Mouse (Mus musculus): Measurements from ENCODE around the gene Notum. TPM values are rescaled to one million over a fixed set of nuclear protein-coding genes. Genes with fewer than 3 reads are reported as not detected.

The Notum gene
- polyA plus RNA-seq, 1 experiment from 2014 or later = 1.6 TPM

GRCm38 (mm10) chr11:120613976-120614375 lies 47.0 kb downstream of the Notum start:
- Histone ChIP-seq H3K4me1 (ENCODE audit: control insufficient read depth in 2 of 2, insufficient read depth in 2 of 2, low read length in 2 of 2) (peaks cover 11 to 17% of the 10 kb centered on the region in 2 experiments), H3K4me2 (ENCODE audit: low read length) (no peak overlapping the region), H3K27ac (replicated peaks in 1 of 2; ENCODE audit: control insufficient read depth in 1 of 2, insufficient read depth in 1 of 2, low read depth in 2 of 2, low read length in 2 of 2) (no peak overlapping the region), H3K9ac (ENCODE audit: low read length) (no peak overlapping the region), H3K9me3 (ENCODE audit: control insufficient read depth, low read length) (no peaks in the 10 kb centered on the region), H3K27me3 (ENCODE audit: control insufficient read depth, insufficient read depth, low read length) (no peaks in the 10 kb centered on the region), H3K4me3 (ENCODE audit: control insufficient read depth in 1 of 2, insufficient read depth in 1 of 2, low read depth in 1 of 2, low read length in 2 of 2) (no peak overlapping the region), H3K36me3 (ENCODE audit: control insufficient read depth, insufficient read depth, low read length) (peaks cover 56% of the 10 kb centered on the region)
- no peak for ATAC-seq (ENCODE audit: insufficient number of reproducible peaks, insufficient read depth, low FRiP score, low read depth)
- WGBS = 90% methylated on average over 8 of the region's 8 CpGs

GRCm38 (mm10) chr11:120613481-120613972 lies 47.4 kb downstream of the Notum start:
- Histone ChIP-seq H3K36me3 (ENCODE audit: control insufficient read depth, insufficient read depth, low read length) (peaks cover 51% of the 10 kb centered on the region), H3K27me3 (ENCODE audit: control insufficient read depth, insufficient read depth, low read length) (no peaks in the 10 kb centered on the region)
- 86% methylated on average over 10 of the region's 10 CpGs for WGBS

DNA sequence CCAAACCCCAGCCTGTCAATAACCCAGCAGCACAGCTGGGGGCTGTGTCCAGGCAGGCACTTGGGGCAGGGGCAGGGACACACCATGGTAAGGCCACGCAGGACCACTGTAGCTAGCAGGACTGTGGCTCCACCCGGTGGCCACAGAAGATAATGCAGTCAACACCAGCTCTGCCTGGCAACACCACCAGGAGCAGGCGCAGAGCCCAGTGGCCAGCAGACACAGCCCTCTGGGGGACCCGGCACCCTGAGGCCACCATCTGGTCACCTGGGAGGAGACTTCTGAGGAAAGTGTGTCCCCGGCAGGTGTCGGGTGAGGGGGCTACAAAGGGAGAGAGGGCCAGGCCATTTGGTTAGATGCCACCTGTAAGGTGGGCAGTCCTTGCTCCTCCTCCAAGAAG lies 48.2 kb downstream of the Notum start:
- H3K9me3 ChIP-seq (ENCODE audit: control insufficient read depth, low read length) = no peaks in the 10 kb centered on the region
- 46% methylated on average over 6 of the region's 6 CpGs for WGBS
- no peak overlapping the region for H3K27ac ChIP-seq (replicated peaks in 1 of 2; ENCODE audit: control insufficient read depth in 1 of 2, insufficient read depth in 1 of 2, low read depth in 2 of 2, low read length in 2 of 2)
- H3K4me3 ChIP-seq (ENCODE audit: control insufficient read depth in 1 of 2, insufficient read depth in 1 of 2, low read depth in 1 of 2, low read length in 2 of 2) = no peak overlapping the region
- no peaks in the 10 kb centered on the region for H3K27me3 ChIP-seq (ENCODE audit: control insufficient read depth, insufficient read depth, low read length)
- no peak overlapping the region for H3K4me2 ChIP-seq (ENCODE audit: low read length)
- peaks cover 46% of the 10 kb centered on the region for H3K36me3 ChIP-seq (ENCODE audit: control insufficient read depth, insufficient read depth, low read length)
- H3K4me1 ChIP-seq (ENCODE audit: control insufficient read depth in 2 of 2, insufficient read depth in 2 of 2, low read length in 2 of 2) = peaks cover 16 to 29% of the 10 kb centered on the region in 2 experiments
- H3K9ac ChIP-seq (ENCODE audit: low read length) = no peak overlapping the region
- no peak; the same call in 1 of the 2 replicates for ATAC-seq (ENCODE audit: insufficient number of reproducible peaks, insufficient read depth, low FRiP score, low read depth)

More at GRCm38 (mm10) chr11:120613481-120613972, 47.4 kb downstream of the Notum start:
- Histone ChIP-seq H3K27ac (replicated peaks in 1 of 2; ENCODE audit: control insufficient read depth in 1 of 2, insufficient read depth in 1 of 2, low read depth in 2 of 2, low read length in 2 of 2) (no peak overlapping the region), H3K4me3 (ENCODE audit: control insufficient read depth in 1 of 2, insufficient read depth in 1 of 2, low read depth in 1 of 2, low read length in 2 of 2) (no peak overlapping the region), H3K4me1 (ENCODE audit: control insufficient read depth in 2 of 2, insufficient read depth in 2 of 2, low read length in 2 of 2) (peaks cover 15 to 22% of the 10 kb centered on the region in 2 experiments), H3K4me2 (ENCODE audit: low read length) (no peak overlapping the region), H3K9ac (ENCODE audit: low read length) (no peak overlapping the region), H3K9me3 (ENCODE audit: control insufficient read depth, low read length) (no peaks in the 10 kb centered on the region)
- no peak for ATAC-seq (ENCODE audit: insufficient number of reproducible peaks, insufficient read depth, low FRiP score, low read depth)

- no peak for ATAC-seq (ENCODE audit: insufficient number of reproducible peaks, insufficient read depth, low FRiP score, low read depth)
- Histone ChIP-seq H3K27me3 (ENCODE audit: control insufficient read depth, insufficient read depth, low read length) (no peaks in the 10 kb centered on the region), H3K4me3 (ENCODE audit: control insufficient read depth in 1 of 2, insufficient read depth in 1 of 2, low read depth in 1 of 2, low read length in 2 of 2) (no peak overlapping the region), H3K27ac (replicated peaks in 1 of 2; ENCODE audit: control insufficient read depth in 1 of 2, insufficient read depth in 1 of 2, low read depth in 2 of 2, low read length in 2 of 2) (no peak overlapping the region), H3K36me3 (ENCODE audit: control insufficient read depth, insufficient read depth, low read length) (peaks cover 54% of the 10 kb centered on the region), H3K9ac (ENCODE audit: low read length) (no peak overlapping the region), H3K4me2 (ENCODE audit: low read length) (no peak overlapping the region), H3K4me1 (ENCODE audit: control insufficient read depth in 2 of 2, insufficient read depth in 2 of 2, low read length in 2 of 2) (peaks cover 16 to 23% of the 10 kb centered on the region in 2 experiments), H3K9me3 (ENCODE audit: control insufficient read depth, low read length) (no peaks in the 10 kb centered on the region)
- 85% methylated on average over 9 of the region's 9 CpGs for whole genome bisulfite sequencing
Observed at GRCm38 (mm10) chr11:120610477-120611046, 50.4 kb downstream of the Notum start.

GRCm38 (mm10) chr11:120609250-120609649 lies 51.7 kb downstream of the Notum start:
- ATAC-seq (ENCODE audit: insufficient number of reproducible peaks, insufficient read depth, low FRiP score, low read depth) = 0 out of 2 replicates have a peak, but pooled peaks have one; percentile 51
- Histone ChIP-seq H3K4me2 (ENCODE audit: low read length) (peak overlapping the region; percentile 79), H3K27me3 (ENCODE audit: control insufficient read depth, insufficient read depth, low read length) (no peaks in the 10 kb centered on the region), H3K4me1 (ENCODE audit: control insufficient read depth in 2 of 2, insufficient read depth in 2 of 2, low read length in 2 of 2) (peaks cover 16 to 23% of the 10 kb centered on the region in 2 experiments), H3K27ac (replicated peaks in 1 of 2; ENCODE audit: control insufficient read depth in 1 of 2, insufficient read depth in 1 of 2, low read depth in 2 of 2, low read length in 2 of 2) (peak overlapping the region; percentile 30 to 31), H3K9me3 (ENCODE audit: control insufficient read depth, low read length) (no peaks in the 10 kb centered on the region), H3K9ac (ENCODE audit: low read length) (peak overlapping the region; percentile 75), H3K36me3 (ENCODE audit: control insufficient read depth, insufficient read depth, low read length) (peaks cover 60% of the 10 kb centered on the region), H3K4me3 (ENCODE audit: control insufficient read depth in 1 of 2, insufficient read depth in 1 of 2, low read depth in 1 of 2, low read length in 2 of 2) (no peak overlapping the region; a peak in 1 of 4 replicates)
- 29% methylated on average over 8 of the region's 8 CpGs for WGBS

GRCm38 (mm10) chr11:120608241-120609034 lies 52.5 kb downstream of the Notum start, which contains the start of gene Npb:
Npb (plus strand) TSS chr11:120608477.
- Histone ChIP-seq H3K4me1 (ENCODE audit: control insufficient read depth in 2 of 2, insufficient read depth in 2 of 2, low read length in 2 of 2) (peaks cover 16 to 23% of the 10 kb centered on the region in 2 experiments), H3K9ac (ENCODE audit: low read length) (peak within 1 kb of the TSS; percentile 75), H3K27ac (replicated peaks in 1 of 2; ENCODE audit: control insufficient read depth in 1 of 2, insufficient read depth in 1 of 2, low read depth in 2 of 2, low read length in 2 of 2) (peak within 1 kb of the TSS; percentile 30 to 31), H3K36me3 (ENCODE audit: control insufficient read depth, insufficient read depth, low read length) (peaks cover 60% of the 10 kb centered on the region), H3K4me3 (ENCODE audit: control insufficient read depth in 1 of 2, insufficient read depth in 1 of 2, low read depth in 1 of 2, low read length in 2 of 2) (peak within 1 kb of the TSS; percentile 37 to 38), H3K4me2 (ENCODE audit: low read length) (peak within 1 kb of the TSS; percentile 79), H3K9me3 (ENCODE audit: control insufficient read depth, low read length) (no peaks in the 10 kb centered on the region), H3K27me3 (ENCODE audit: control insufficient read depth, insufficient read depth, low read length) (no peaks in the 10 kb centered on the region)
- WGBS = 4% methylated on average over 45 of the region's 45 CpGs
- ATAC-seq (ENCODE audit: insufficient number of reproducible peaks, insufficient read depth, low FRiP score, low read depth) = no peak

DNA sequence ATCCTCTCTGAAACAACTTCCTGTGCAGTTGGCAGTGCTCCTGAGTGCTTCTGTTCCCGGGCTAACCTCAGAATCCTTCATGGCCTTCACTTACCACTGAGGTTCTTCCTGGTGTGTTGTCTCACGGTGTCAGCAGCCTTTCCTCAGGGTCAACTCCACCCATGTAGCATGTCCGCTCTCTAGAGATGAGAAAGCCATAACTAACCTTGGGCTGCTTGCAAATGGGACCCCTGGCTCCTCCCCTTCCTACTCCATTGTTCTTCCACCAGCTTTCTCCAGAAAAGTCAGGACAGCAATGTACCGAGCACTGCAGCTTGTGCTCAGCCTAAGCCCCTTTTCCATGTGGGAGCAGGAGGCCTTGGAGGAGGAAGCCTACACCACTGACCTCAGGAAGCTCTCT lies 54.2 kb downstream of the Notum start:
- H3K36me3 ChIP-seq (ENCODE audit: control insufficient read depth, insufficient read depth, low read length) = peaks cover 60% of the 10 kb centered on the region
- H3K27ac ChIP-seq (replicated peaks in 1 of 2; ENCODE audit: control insufficient read depth in 1 of 2, insufficient read depth in 1 of 2, low read depth in 2 of 2, low read length in 2 of 2) = 0 out of 4 replicates have a peak overlapping the region, but pooled peaks of 1 of the 2 experiments have one; percentile 10
- H3K4me2 ChIP-seq (ENCODE audit: low read length) = no peak overlapping the region
- no peaks in the 10 kb centered on the region for H3K9me3 ChIP-seq (ENCODE audit: control insufficient read depth, low read length)
- no peak for ATAC-seq (ENCODE audit: insufficient number of reproducible peaks, insufficient read depth, low FRiP score, low read depth)
- peaks cover 16 to 23% of the 10 kb centered on the region in 2 experiments for H3K4me1 ChIP-seq (ENCODE audit: control insufficient read depth in 2 of 2, insufficient read depth in 2 of 2, low read length in 2 of 2)
- no peak overlapping the region; the same call in 1 of the 2 replicates for H3K9ac ChIP-seq (ENCODE audit: low read length)
- no peaks in the 10 kb centered on the region for H3K27me3 ChIP-seq (ENCODE audit: control insufficient read depth, insufficient read depth, low read length)
- H3K4me3 ChIP-seq (ENCODE audit: control insufficient read depth in 1 of 2, insufficient read depth in 1 of 2, low read depth in 1 of 2, low read length in 2 of 2) = no peak overlapping the region
- 66% methylated on average over 4 of the region's 4 CpGs for WGBS

Data from heart, embryonic 14.5 days (tissue).